Mouse (Mus musculus) gastrocnemius, postnatal 14 days (tissue): ENCODE results near the gene Taf5l. TPM values are rescaled to one million over a fixed set of nuclear protein-coding genes. Genes with fewer than 3 reads are reported as not detected.
"Not testable (repeated sequence)": the region's sequence is repeated elsewhere in the genome, so short reads cannot be mapped to it uniquely, and the experiment has no call there.

Experiments used
- DNase-seq: peaks from one replicate; pipeline ENCODE4 v3.0.0; 2021; ENCODE audit warnings: mixed read lengths
- intact Hi-C: fragments of 180-260 bp; cut with DNase I; formaldehyde crosslinking; loops from one replicate; pipeline ENCODE4 v1.15.1; 2025; ENCODE audit warnings: low total_unique reads
- long read RNA-seq, 2 experiments: library from polyadenylated mRNA; stranded (forward); transcript quantifications; one replicate each; pipeline ENCODE4 v2.0.0; 2021
- total RNA-seq, 2 experiments: library from RNA; stranded (reverse); gene quantifications; 2 replicates each; pipeline ENCODE4 v1.2.3; 2021

The Taf5l gene
- total RNA-seq = 10 to 100 TPM; 11.3 to 12.6 TPM
- long read RNA-seq, experiment 1, transcript Taf5l-202 (5 exons, 2,973 nt) = major isoform, 15 of 19 reads
- long read RNA-seq, experiment 1, partial matches to known transcripts = 2 of 19 reads
- long read RNA-seq, experiment 1, other reads (novel, unspliced or antisense) = 1 of 19 reads
- long read RNA-seq, experiment 2, transcript Taf5l-202 (5 exons, 2,973 nt) = major isoform, 24 of 28 reads
- long read RNA-seq, experiment 2, partial matches to known transcripts = 3 of 28 reads
- long read RNA-seq, experiment 2, other reads (novel, unspliced or antisense) = 0 of 28 reads

DNA sequence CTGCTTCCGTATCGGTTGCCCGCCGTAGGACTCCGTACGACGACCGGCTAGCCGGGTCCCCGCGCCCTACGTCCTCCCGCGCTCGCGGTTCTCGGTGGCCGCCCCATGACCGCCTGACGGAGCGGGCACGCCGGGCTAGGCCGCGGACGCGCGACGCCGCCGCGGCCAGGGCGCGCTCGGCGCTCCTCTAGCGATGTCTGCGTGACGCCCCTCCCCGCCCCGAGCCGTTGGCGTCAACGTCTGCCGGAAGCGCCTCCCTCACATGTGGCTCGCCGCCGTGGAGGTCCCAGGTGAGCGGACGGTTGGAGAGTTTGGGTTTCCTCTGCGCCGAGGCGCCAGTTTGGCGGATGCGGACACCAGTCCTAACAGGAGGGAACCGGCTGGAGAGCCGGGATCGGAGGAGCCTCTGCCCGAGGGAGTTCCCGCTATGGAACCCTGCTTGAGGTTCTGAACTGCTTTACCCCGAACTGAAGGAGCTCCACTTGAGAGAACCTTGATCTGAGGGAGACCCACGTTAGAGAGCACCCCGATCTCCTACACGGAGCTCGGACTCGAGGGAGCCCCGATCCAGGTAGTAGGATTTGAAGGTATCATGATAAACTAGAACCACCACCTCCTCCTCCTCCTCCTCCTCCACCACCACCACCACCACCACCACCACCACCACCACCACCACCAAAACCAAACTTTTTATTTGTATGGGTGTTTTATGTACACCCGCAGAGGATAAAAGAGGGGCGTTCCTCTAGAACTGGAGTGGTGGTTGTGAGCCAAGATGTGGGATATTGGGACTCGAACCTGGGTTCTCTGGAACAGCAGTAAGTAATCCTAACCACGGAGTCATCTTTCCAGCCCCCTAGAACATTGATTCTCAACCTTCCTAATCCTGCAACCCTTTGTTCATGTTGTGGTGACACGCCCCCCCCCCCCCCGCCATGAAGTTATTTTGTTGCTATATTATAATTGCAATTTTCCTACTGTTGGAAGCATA, at the start of gene Taf5l, which contains the start of gene Urb2:
TSS of gene Taf5l (minus strand) at position 161 of the 991 bp plus-strand sequence.
TSS of gene Urb2 (plus strand) at position 272 of the 991 bp plus-strand sequence.
- DNase-seq = peak; percentile 93
- intact Hi-C loops = no loop called here

DNA sequence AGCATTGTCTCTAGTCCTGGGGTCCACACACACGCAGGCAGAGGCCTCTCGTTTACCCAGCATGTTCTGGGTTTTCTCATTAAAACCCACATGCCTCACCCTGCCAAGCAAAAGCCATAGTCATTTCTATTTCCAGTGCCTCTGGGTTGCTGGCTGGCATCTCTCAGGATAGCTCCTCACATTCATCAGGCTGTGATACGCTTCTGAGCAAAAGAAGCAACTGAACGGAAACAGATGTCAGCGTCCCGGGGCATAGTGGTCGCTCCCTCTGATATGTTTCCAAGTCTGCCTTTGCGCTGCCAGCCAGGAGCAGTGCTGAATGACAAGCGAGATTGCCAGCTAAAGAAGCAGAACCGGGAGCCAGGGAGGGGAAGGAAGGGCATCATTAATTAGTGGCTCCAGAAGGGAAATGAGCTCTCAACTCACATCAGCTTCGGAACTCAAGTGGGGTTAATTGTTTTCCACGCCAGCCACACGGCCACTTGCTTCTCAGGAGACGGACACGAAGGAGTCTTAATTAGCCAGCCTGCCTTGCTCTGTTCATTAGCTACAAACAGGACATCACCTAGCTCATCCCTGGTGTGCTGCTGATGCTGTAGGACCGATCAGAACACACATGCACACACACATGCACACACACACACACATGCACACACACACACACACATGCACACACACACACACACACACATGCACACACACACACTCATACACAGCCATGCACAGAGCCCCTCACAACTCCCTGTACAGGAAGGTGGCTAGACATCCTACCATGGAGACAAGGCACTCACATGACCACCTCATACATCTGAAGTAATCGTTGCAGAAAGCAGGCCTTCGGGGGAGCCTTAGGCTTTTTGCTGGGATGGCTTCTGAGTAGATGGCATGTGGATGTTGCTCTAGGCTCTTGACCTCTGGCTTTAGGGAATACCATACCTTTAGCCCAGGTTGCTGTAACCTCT, 49.4 kb upstream of the Taf5l start:
- no peak for DNase-seq
- intact Hi-C loops = no loop called here

GRCm38 (mm10) chr8:124067059-124067750, 46.0 kb upstream of the Taf5l start:
- intact Hi-C loops = no loop called here
- DNase-seq = no peak

- intact Hi-C loops = no loop called here
- peak; percentile 38 for DNase-seq
Observed at GRCm38 (mm10) chr8:124066325-124067058, 45.3 kb upstream of the Taf5l start.

DNA sequence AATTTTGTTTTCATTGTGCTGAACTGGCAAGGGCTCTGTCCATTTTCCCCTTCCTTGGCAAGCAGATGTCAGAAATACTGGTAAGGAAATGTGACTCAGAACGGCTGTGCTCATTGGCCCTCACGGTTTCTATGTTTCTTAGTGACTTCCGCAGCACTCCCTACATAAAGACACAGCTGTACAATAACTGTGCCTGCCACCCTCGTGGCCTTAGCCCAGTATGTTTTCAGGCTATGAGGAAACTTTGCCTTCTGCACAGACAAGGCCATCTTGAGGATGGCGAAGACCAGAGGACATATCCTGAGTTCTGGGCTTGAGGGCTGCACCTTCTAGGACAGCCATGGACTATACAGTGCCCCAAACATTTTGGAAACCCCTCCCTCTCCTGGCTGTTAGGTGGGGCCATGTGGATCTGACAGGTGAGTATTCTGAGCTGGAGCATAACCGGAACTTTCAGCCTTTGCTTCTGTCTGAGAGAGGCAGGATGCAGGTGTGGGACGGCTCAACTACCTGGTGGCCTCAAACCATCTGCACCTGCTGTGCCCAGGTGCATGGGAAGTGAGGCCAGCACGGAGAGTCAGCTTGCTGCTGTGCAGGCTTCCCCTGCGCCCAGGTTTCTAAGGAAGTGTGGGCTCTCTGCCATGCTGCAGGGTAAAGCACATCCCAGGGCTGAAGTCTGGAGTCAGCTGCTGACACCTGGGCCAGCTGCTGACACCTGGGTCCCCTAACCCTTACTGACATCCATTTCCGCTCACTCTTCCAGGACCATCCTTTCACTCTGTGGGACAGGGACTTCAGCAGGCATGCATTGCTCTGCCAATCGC, 35.8 kb upstream of the Taf5l start:
- intact Hi-C loops = no loop called here
- no peak for DNase-seq

DNA sequence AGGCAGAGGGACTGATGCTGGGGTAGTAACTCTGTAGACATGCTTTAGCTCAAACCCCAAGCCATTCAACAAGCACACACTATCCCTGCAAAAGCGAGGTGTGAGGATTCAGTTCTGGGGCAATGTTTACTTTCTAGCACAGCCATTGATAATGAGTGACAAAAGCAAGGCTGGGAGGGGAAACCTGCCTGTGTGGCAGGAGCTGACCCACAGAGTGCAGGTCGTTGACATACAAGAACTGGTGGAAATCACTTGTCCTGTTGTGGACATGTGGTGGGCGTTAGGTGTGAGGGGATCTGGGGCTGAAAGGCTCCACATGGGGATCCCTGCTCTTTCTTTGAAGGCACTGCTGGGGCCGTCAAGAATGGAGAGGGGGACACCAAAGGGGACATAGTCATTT, 31.4 kb upstream of the Taf5l start:
- DNase-seq = no peak
- intact Hi-C loops = loop anchor here (2.0 kb wide), 1 partner anchor 296 kb away; no protein-coding TSS in a partner anchor

DNA sequence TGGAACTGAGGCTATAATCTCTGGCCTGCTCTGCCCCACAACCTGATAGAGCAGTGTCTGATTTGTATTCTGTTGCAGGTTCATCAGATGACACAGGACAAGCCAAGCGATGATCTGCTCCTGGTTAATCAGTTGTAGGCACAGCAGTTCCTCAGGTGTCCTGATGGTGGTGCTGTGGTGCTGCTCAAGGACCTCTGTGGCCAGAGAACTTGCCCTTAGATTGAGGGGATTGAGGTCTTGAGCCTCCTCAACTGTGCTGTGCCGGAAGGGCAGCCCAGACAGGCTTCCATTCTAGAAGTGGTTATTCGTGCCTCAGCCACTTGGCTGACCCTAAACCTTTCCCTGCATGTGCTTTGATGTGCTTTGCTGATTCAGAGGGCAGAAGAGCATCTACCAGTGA, 30.9 kb upstream of the Taf5l start:
- intact Hi-C loops = loop anchor here (2.0 kb wide), 1 partner anchor 297 kb away; no protein-coding TSS in a partner anchor
- DNase-seq = peak; percentile 66

- intact Hi-C loops = no loop called here
- DNase-seq = no peak
Observed at GRCm38 (mm10) chr8:124045856-124046255, 24.7 kb upstream of the Taf5l start.

DNA sequence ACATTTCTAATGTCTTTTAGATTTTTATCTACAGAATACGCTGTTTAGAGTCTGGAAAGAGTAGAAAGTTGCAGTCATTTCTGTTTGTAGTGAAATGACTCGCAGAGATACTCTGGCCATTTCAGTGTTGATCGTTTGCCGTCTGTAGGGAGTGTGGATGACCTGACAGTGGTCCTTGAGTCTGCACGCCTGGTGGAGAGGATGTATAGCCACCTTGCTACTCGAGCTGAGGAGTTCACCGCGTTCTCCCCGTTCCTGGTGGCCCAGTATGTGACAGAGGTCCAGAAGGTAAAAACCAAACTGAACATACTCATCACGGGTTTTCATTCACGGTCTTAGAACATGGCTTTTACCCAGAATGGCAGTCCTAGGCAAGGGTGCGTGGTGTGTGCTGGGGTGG, 23.7 kb upstream of the Taf5l start:
- intact Hi-C loops = no loop called here

DNA sequence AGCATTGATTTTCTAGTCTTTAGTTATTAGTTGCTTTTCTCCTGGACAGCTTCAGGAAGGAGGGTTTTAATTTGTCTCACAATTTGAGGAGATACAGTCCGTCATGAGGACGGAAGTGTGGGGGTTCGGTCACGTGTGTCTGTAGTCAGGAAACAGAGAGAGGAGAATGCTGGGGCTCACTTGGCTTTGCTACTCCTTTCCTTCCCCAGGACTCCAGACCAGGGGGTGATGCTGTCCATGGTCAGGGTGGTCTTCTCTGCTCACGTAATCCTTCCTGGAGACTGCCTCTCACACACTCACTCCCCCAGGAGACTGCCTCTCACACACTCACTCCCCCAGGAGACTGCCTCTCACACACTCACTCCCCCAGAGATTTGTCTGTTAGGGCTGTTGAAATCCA, 23.2 kb upstream of the Taf5l start:
- intact Hi-C loops = no loop called here

More for the DNA sequence above, 23.7 kb upstream of the Taf5l start:
- no peak for DNase-seq

DNA sequence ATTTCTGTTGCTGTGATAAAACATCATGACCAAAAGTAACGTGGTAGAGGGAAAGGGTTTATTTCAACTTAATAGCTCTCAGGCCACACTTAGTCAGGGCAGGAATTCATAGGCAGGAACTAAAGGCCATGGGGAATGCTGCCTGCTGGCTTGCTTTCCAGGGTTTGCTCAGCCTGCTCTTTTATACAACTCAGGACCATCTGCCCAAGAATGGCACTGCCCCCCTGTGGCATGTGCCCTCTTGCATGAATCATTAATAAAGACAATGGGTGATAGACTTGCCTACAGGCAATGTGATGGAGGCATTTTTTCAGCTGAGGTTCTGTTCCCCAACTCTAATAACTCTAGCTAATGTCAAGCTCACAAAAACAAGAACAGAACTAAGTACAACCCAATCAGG, 21.0 kb upstream of the Taf5l start:
- DNase-seq = no peak

More for the DNA sequence above, 23.2 kb upstream of the Taf5l start:
- no peak for DNase-seq

DNA sequence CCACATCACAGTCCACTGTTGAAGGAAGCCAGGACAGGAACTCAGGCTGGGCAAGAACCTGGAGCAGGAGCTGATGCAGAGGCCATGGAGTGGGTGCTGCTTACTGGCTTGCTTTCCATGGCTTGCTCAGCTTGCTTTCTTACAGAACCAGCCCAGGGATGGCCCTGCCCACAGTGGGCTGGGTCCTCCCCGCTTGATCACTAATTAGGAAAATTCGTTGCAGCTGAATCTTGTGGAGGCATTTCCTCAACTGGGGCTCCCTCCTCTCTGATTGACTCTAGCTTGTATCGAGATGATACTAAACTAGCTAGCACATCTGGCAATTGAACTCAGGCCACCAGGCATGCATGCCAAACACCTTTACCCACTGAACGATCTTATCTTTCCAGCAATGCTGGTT, 18.2 kb upstream of the Taf5l start:
- intact Hi-C loops = no loop called here
- DNase-seq = no peak

More for the DNA sequence above, 21.0 kb upstream of the Taf5l start:
- intact Hi-C loops = no loop called here

DNA sequence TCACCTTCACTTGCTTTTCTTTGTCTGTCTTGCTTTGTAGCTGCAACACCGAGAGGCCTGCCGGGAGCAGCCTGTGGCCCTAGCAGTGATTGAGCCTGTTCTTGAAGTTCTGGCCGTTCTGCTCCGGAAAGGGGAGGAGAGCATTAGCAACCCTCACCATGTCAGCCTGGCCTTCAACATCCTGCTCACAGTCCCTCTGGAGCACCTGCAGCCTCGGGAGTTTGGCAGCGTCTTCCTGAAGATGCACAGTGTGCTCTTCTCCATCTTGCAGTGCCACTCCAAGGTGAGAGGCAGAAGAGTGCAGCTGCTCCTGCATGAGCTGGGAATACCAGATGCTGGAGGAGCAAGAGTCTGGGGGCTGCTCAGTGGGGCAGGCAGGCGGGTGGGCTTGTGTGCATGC, 16.9 kb upstream of the Taf5l start:
- intact Hi-C loops = no loop called here
- DNase-seq = no peak

- intact Hi-C loops = no loop called here
Observed at GRCm38 (mm10) chr8:124033400-124033799, 12.2 kb upstream of the Taf5l start.

DNA sequence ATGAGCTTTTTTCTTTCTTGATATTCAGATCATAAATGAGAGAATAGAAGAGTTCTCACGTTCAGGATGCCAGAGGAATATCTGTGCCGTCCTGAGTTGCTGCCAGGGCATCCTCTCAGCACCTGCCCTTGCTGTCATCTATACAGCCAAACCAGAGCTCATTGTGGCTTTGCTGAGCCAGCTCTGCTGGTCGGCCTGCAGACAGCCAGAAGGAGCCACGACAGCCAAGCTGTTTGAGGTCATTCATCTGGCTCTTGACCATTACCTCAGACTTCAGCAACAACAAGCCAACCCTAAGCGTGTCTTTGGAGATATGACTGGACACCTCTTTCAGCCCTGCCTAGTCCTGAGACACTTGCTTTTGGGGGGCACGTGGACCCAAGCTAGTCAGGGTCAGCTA, 6.6 kb upstream of the Taf5l start:
- peak; percentile 14 for DNase-seq

More at GRCm38 (mm10) chr8:124033400-124033799, 12.2 kb upstream of the Taf5l start:
- no peak for DNase-seq

GRCm38 (mm10) chr8:124026265-124026664, 5.1 kb upstream of the Taf5l start:
- intact Hi-C loops, DNase-seq: not testable (repeated sequence)

More for the DNA sequence above, 6.6 kb upstream of the Taf5l start:
- intact Hi-C loops = no loop called here
